Mouse (Mus musculus) stomach, embryonic 14.5 days (tissue): Measurements from ENCODE around the gene Tbc1d16. TPM values are rescaled to one million over a fixed set of nuclear protein-coding genes. Genes with fewer than 3 reads are reported as not detected.

Experiments
- ATAC-seq: fragments of 200-750 bp; cut with Nextera tagmentation; 2 replicates; pipeline ENCODE4 v1.8.0; 2017; ENCODE audit warnings: low read depth, moderate TSS enrichment; ENCODE audit not compliant: insufficient number of reproducible peaks, insufficient read depth, low FRiP score
- H3K27ac ChIP-seq: fragments of 300-500 bp; sonication (generic); 2 replicates; pipeline ENCODE4 v1.5.1; 2014; ENCODE audit warnings: mild to moderate bottlenecking, low read length, moderate library complexity, mixed read lengths
- H3K27me3 ChIP-seq: fragments of 300-500 bp; sonication (generic); 2 replicates; pipeline ENCODE4 v1.6.1; 2014; ENCODE audit warnings: low read length, control low read depth, mixed read lengths; ENCODE audit not compliant: control insufficient read depth, insufficient read depth
- H3K36me3 ChIP-seq: fragments of 300-500 bp; sonication (generic); 2 replicates; pipeline ENCODE4 v1.6.1; 2014; ENCODE audit warnings: mild to moderate bottlenecking, control low read depth, low read length, moderate library complexity, mixed read lengths; ENCODE audit not compliant: control insufficient read depth, insufficient read depth
- H3K4me1 ChIP-seq: fragments of 300-500 bp; sonication (generic); 2 replicates; pipeline ENCODE4 v1.6.1; 2014; ENCODE audit warnings: low read length, control low read depth, mixed read lengths; ENCODE audit not compliant: control insufficient read depth, insufficient read depth
- H3K4me2 ChIP-seq: fragments of 300-500 bp; sonication (generic); replicated peaks from 2 replicates; pipeline ENCODE4 v1.6.1; 2014; ENCODE audit warnings: low read depth, low read length, control low read depth
- H3K4me3 ChIP-seq: fragments of 300-500 bp; sonication (generic); 2 replicates; pipeline ENCODE4 v1.5.1; 2014; ENCODE audit warnings: low read depth, low read length, control low read depth
- H3K9ac ChIP-seq: fragments of 300-500 bp; sonication (generic); replicated peaks from 2 replicates; pipeline ENCODE4 v1.6.1; 2014; ENCODE audit warnings: low read depth, mild to moderate bottlenecking, control low read depth, low read length, moderate library complexity, mixed read lengths
- H3K9me3 ChIP-seq: fragments of 300-500 bp; sonication (generic); 2 replicates; pipeline ENCODE4 v1.6.1; 2016; ENCODE audit warnings: low read depth, low read length, control low read depth; ENCODE audit not compliant: control insufficient read depth
- WGBS: fragments of 180-500 bp; shearing (Covaris S2); extraction: QIAGEN DNeasy Blood & Tissue Kit; methylation state at CpG from one replicate; pipeline ENCODE4 v1.1.7; 2014; 5-methylcytosine and 5-hydroxymethylcytosine counted together
- polyA plus RNA-seq: library from polyadenylated mRNA; unstranded; fragments of >200 nt; fragmentation: Nextera tagmentation; extraction: Ambion mirVana; gene quantifications from 2 replicates; pipeline ENCODE4 v1.2.1, GENCODE M21; 2014

Tbc1d16 gene
- polyA plus RNA-seq, 1 experiment from 2014 or later, result 14.8 TPM

DNA sequence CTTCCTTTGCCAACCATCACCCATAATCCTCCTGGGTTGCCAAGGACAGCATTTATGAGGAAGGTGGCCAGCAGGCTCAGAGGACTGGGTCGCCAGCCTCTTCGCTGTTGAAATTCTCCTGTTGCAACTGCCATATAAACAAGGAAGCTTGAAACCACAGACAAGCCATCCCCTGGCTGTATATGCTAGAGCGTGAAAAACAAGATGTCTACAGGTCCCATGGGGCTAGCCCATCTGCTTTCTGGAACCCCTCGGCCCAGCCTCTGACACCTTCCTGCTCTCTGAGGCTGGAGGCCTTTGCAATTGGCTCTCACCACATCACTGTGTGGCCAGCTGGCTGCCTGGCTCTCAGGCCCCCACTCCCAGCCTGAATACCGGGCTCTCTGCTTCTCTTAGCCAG lies 105.9 kb downstream of the Tbc1d16 start:
- H3K4me1 ChIP-seq, result peaks cover 13% of the 10 kb centered on the region; the same call in 1 of the 2 replicates
- no peak overlapping the region for H3K4me2 ChIP-seq
- no peak overlapping the region for H3K9ac ChIP-seq
- no peaks in the 10 kb centered on the region for H3K27me3 ChIP-seq
- no peaks in the 10 kb centered on the region for H3K36me3 ChIP-seq
- H3K9me3 ChIP-seq, result no peaks in the 10 kb centered on the region
- H3K4me3 ChIP-seq, result no peak overlapping the region
- WGBS, result 88% methylated on average over 5 of the region's 5 CpGs
- no peak overlapping the region for H3K27ac ChIP-seq
- no peak for ATAC-seq

DNA sequence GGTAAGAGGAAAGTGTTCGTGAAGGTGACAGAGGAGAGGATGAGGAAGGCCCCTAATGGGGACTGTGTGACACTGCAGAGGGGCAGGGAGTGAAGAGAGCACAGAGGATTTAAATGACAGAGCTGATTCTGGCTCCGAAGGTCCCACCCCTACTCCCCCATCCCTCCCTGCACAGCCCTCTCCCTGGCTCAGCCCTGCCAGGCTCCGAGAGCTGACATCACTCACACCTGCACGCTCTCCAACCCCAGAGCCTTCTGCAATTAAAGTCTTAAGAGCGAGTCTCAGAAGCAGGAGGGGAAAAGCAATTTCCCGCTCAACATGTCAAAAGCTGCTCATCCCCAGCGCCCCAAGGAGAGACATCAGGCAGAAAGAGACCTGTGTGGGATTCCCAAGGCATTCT lies 109.4 kb downstream of the Tbc1d16 start:
- Histone ChIP-seq H3K27ac (no peak overlapping the region), H3K27me3 (no peaks in the 10 kb centered on the region), H3K4me1 (no peaks in the 10 kb centered on the region), H3K9ac (no peak overlapping the region), H3K4me2 (no peak overlapping the region), H3K9me3 (no peaks in the 10 kb centered on the region), H3K4me3 (no peak overlapping the region), H3K36me3 (no peaks in the 10 kb centered on the region)
- 34% methylated on average over 7 of the region's 7 CpGs for WGBS
- ATAC-seq, result no peak

DNA sequence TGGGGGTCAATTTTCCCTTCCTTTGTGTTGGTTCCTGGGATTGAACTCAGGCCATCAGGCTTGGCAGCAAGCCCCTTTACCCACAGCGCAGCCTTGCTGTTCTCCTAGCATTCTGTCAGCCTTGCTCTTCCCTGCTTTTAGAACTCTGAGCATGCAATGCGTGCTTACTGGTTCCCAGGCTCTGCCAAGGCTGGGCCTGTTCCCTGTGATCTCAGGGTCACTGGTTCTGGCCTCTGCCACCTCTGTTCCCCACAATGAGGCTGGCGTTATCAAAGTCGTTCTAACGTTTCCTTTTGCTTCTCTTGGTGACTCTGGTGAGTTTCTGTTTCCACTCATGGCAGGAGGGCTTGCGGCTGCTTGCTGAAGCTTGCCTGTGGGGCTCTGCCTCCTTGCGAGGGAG lies 110.4 kb downstream of the Tbc1d16 start:
- Histone ChIP-seq H3K9me3 (no peaks in the 10 kb centered on the region), H3K9ac (no peak overlapping the region), H3K27me3 (no peaks in the 10 kb centered on the region), H3K4me3 (no peak overlapping the region), H3K4me2 (no peak overlapping the region), H3K36me3 (no peaks in the 10 kb centered on the region), H3K27ac (no peak overlapping the region), H3K4me1 (no peaks in the 10 kb centered on the region)
- no peak for ATAC-seq
- WGBS, result 64% methylated on average over 7 of the region's 7 CpGs

DNA sequence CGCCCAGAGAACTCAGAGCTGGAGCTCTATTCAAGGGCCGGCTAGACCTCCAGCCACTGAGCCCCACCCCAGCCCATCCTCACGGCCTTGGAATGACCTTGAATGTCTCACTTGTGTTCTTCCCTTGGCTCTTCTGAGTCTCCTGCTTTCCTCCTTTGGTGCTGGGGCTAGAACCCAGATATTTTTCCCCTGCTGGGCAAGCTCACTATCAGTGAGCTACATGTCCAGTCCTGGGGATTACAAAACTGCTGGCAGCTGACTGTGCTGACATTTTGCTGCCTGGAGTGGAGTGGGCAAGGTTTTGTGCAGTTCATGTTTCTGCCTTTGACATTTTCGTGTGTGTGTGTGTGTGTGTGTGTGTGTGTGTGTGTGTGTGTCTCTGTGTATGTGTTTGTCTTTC lies 111.3 kb downstream of the Tbc1d16 start:
- no peaks in the 10 kb centered on the region for H3K36me3 ChIP-seq
- no peak for ATAC-seq
- H3K4me1 ChIP-seq, result no peaks in the 10 kb centered on the region
- no peaks in the 10 kb centered on the region for H3K27me3 ChIP-seq
- H3K4me2 ChIP-seq, result no peak overlapping the region
- H3K27ac ChIP-seq, result no peak overlapping the region
- no peak overlapping the region for H3K4me3 ChIP-seq
- no peaks in the 10 kb centered on the region for H3K9me3 ChIP-seq
- WGBS, result 68% methylated on average over 4 of the region's 4 CpGs
- H3K9ac ChIP-seq, result no peak overlapping the region

DNA sequence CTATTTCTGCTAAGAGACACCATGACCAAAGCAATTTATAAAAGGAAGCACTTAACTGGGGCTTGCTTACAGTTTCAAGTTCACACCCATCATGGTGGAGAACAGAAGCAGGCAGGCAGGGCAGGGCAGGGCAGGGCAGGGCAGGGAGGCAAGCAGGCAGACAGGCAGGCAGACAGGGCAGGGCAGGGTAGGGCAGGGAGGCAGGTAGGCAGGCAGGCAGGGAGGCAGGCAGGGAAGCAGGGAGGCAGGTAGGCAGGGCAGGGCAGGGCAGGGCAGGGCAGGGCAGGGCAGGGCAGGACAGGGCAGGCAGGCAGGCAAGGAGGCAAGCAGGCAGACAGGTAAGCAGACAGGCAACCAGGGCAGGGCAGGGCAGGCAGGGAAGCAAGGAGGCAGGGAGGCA lies 115.6 kb downstream of the Tbc1d16 start:
- Histone ChIP-seq H3K27me3 (no peaks in the 10 kb centered on the region), H3K27ac (no peak overlapping the region), H3K9ac (no peak overlapping the region), H3K4me1 (no peaks in the 10 kb centered on the region), H3K4me3 (no peak overlapping the region), H3K9me3 (no peaks in the 10 kb centered on the region), H3K4me2 (no peak overlapping the region), H3K36me3 (no peaks in the 10 kb centered on the region)
- no peak for ATAC-seq

DNA sequence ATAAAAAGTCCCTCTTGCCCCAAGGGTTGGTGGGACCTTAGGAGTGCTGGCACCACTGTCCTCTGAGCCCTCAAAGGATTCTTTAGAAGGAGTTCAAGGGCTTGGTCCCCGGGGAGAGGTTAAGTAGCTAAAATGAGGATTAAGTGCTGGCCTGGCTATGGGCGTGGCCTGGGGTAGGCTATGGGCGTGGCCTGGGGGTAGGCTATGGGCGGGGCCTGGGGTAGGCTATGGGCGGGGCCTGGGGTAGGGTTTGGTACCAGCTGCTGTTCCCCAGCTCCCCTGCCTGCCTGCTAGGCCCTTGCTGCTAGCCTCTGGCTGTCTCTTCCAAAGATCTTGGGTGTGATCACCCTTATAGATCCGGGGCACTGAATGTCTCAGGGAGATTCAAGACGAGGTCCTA lies 117.0 kb downstream of the Tbc1d16 start:
- H3K4me3 ChIP-seq, result no peak overlapping the region
- H3K27me3 ChIP-seq, result no peaks in the 10 kb centered on the region
- H3K9me3 ChIP-seq, result no peaks in the 10 kb centered on the region
- H3K36me3 ChIP-seq, result no peaks in the 10 kb centered on the region
- no peak overlapping the region for H3K9ac ChIP-seq
- 10% methylated on average over 7 of the region's 7 CpGs for WGBS
- peak; percentile 35; the same call in 1 of the 2 replicates for ATAC-seq
- no peaks in the 10 kb centered on the region for H3K4me1 ChIP-seq
- H3K4me2 ChIP-seq, result no peak overlapping the region
- H3K27ac ChIP-seq, result no peak overlapping the region

DNA sequence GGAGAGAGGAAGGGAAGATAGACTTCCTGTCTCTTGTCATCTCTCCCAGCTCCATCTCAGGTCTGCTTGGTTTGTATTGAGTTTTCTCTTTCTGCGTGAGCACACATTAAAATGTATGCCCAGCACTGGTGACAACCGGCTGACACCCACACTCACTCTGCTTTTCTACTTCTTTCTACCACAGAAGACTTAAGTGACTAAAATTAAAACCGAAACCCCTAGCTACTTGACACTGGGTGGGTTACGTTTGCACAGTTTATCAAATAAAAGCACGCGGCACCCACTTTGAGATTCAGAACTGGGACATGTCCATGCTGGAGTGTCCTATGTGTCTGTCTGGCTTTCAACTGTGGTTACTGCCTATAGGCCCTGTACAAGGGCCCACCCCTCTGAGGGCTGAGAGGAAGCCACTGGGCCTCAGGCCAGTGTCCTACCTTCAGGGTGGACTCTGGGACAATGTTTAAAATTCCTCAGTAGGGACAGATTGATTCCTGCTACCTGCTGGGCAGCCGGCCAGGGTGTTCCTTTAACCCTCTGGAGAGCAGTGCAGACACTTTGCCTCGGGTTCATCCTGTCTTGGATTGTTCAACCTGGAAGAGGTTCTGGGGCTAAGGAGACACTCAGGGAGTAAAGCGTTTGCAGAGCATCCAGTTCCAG lies 118.8 kb downstream of the Tbc1d16 start:
- Histone ChIP-seq H3K27ac (no peak overlapping the region), H3K4me2 (no peak overlapping the region)

DNA sequence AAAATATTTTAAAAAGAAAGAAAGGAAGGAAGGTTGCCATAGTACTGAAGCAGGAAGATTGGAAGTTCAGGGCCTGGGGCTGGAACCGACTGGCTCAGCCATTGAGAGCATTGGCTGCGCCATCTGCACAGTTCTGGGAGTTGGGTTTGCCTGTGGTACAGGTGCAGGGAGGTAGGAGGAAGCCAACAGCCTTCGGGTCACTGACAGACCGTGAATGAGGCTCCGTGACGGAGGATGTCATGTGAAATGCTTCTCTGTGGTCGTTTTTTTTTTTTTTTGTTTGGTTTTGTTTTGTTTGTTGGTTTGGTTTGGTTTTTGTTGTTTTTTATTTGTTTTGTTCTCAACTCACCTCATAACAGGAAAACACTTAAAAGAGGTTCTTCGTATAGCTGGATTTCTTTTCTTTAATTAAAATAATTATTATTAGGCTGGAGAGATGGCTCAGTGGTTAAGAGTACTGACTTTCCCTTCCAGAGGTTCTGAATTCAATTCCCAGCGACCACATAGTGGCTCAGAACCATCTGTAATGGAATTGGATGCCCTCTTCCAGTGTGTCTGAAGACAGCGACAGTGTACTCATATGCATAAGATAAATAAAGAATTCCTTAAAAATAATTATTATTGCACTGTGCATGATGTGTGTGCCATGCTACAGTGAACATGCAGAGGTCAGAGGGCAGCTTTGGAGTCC lies 119.6 kb downstream of the Tbc1d16 start:
- 78% methylated on average over 10 of the region's 10 CpGs for WGBS
- Histone ChIP-seq H3K4me2 (no peak overlapping the region), H3K4me3 (no peak overlapping the region), H3K27me3 (no peaks in the 10 kb centered on the region), H3K27ac (no peak overlapping the region), H3K4me1 (no peaks in the 10 kb centered on the region), H3K9me3 (no peaks in the 10 kb centered on the region), H3K9ac (no peak overlapping the region), H3K36me3 (no peaks in the 10 kb centered on the region)
- ATAC-seq, result no peak

More for the DNA sequence above, 118.8 kb downstream of the Tbc1d16 start:
- no peaks in the 10 kb centered on the region for H3K9me3 ChIP-seq
- H3K4me3 ChIP-seq, result no peak overlapping the region
- ATAC-seq, result no peak
- no peaks in the 10 kb centered on the region for H3K4me1 ChIP-seq
- H3K27me3 ChIP-seq, result no peaks in the 10 kb centered on the region
- H3K36me3 ChIP-seq, result no peaks in the 10 kb centered on the region
- no peak overlapping the region for H3K9ac ChIP-seq
- 52% methylated on average over 9 of the region's 9 CpGs for WGBS

DNA sequence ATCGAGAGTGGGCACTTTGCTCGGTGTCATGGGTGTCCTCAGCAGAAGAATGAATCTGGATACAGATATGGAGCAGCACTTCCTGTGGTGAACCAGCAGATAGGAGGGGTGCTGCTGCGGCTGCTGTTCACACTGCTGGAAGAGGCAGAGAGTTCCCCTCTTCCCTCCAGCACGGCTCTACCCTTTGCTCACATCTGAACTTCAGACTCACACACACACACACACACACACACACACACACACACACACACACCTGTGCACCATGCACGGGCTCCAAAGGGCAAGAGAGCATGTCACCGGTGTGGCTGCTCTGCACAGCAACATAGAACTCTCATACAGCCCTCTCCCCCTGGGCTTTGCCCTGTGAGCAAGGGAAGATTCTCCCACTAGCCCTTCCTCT lies 122.0 kb downstream of the Tbc1d16 start:
- H3K9ac ChIP-seq, result no peak overlapping the region
- no peaks in the 10 kb centered on the region for H3K27me3 ChIP-seq
- H3K27ac ChIP-seq, result no peak overlapping the region
- no peaks in the 10 kb centered on the region for H3K9me3 ChIP-seq
- 43% methylated on average over 6 of the region's 6 CpGs for WGBS
- H3K4me2 ChIP-seq, result no peak overlapping the region
- no peaks in the 10 kb centered on the region for H3K4me1 ChIP-seq
- H3K4me3 ChIP-seq, result no peak overlapping the region
- no peaks in the 10 kb centered on the region for H3K36me3 ChIP-seq
- no peak; the same call in 1 of the 2 replicates for ATAC-seq
